Mouse (Mus musculus): Measurements from ENCODE around the gene Oas1a.
A peak's percentile ranks its signal among the peaks of the same experiment; 100 is the strongest.
"Not testable (repeated sequence)": the region's sequence is repeated elsewhere in the genome, so short reads cannot be mapped to it uniquely, and the experiment has no call there.

Oas1a gene

DNA sequence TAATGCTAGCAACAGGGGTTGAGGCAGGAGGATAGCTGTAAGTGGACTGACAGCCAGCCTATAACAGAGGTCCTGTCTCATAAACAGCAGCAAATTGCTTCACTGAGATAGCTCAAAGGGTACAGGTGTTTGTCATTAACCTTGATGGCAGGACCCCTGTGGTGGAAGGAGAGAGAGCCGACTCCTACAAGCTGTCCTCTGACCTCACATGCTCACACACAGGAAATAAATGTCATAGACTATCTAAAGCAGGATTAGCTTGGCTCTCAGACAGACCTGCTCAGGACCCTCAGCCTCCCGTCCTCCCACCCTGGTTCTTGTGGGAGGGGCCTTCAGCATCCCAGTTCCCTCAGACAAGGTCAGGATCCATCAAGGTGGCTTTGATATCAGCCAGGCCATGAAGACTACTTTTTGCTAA is 15.1 kb downstream of the Oas1a start:
- DNase-seq, result no peak

DNA sequence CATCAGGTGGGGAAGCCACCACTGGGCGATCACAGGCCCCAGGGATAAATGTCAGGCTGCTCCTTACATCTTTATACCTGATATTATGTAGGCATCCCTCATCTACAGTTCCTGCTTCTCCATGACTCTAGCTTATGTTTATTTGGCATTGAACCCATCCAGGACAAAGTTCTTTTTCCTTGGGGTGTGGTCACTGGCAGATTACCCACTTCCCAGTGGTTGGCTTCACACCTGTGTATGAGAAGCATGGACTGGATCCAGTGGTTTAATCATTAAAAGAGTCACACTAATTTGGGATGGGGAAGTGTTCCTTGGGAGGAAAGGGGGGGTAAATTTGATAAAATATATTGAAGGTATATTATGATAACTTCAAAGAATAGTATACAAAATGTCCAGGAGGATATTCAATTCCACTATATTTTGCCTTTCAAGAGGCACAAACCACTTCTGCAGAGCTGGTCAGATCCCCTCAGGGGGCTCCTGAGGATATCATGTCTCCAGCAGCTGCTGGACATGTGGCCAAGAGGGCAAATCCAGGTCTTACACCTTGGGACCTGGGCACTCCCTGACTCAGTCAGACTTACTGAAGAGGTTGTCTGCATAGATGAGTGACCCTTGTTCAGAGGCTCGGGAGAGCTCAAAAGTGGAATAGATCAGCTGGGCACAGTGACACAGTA is 15.6 kb downstream of the Oas1a start:
- not testable (repeated sequence) for DNase-seq

DNA sequence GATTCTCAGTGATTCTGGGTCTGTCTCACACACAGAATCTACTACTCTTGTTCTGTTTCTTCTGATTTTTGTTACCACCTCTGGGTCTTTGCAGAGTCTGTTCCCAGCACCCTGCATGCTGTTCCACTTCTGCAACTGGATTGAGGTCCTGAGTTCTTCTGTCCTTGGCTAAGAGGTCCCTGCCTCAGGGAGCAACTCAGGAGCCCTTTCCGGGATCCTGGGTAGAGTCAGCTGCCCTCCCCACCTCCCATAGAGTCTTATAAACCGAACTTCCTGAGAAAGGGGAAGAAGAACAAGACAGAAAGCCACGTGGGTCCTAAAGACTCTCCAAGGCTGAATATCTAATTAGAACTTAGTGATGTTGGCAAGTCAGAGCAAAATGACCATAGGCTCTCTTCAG is 16.3 kb downstream of the Oas1a start:
- DNase-seq, result no peak

DNA sequence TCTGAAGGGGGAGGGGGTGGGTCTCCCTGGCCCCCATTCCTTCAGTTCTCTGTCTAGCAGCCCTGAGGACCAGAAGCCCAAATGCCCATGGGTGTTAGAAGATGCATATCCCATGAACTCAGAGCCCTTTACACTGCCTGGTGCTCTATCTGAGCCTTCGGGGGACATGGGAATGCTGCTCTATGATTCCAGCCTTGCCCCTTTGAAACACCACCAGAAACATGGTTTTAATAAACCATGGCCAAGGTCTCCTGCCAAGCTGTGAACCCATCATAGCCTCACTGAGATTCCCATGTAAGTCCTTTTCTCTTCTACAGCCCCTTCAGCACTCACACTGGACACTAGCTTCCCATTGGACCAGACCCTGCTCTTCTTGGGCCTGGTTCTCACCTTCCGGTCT is 17.3 kb downstream of the Oas1a start:
- DNase-seq, result no peak

DNA sequence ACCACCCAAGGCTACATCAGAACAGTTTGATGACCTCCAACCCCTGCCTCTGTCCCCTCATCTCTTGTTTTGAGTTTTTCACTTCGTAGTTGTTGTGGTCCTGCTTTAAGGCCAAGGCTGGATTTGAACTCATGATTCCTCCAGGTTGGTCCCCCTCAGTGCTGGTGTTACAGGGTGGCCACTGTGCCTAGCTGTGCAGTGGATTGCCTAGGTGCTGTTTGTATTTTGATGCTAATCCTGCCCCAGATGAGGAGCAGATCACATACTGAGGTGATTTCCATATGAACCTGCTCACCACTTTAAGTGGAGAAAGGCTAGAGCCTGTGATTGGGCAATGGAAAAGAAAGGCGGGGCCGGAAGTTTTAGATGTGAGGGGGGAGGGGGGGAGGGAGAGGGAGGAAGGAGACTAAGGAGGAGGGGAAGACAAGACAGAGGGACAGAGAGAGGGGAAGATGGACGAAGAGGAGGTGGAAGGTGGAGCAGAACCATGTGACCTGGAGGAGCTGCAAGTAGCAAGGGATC is 19.0 kb downstream of the Oas1a start:
- not testable (repeated sequence) for DNase-seq

DNA sequence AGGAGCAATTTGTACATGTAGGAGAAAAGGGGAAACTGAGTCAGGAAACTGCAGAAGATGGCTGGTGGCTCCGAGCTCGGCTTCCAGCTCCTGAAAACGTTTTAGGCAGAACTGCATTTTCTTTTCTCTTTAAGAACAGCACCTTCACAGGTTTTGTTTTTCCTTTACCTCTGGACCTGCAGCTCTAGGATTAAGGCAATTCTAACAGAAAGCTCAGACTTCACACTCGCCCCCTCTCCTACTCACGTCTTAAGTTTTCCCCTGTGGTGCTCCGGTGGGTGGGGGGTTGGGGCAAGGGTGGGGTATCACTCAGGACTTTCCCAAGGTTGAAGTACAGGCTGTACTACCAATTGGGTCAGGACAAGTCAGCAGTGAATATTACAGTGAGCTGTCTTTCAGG is 19.5 kb downstream of the Oas1a start:
- no peak for DNase-seq

DNA sequence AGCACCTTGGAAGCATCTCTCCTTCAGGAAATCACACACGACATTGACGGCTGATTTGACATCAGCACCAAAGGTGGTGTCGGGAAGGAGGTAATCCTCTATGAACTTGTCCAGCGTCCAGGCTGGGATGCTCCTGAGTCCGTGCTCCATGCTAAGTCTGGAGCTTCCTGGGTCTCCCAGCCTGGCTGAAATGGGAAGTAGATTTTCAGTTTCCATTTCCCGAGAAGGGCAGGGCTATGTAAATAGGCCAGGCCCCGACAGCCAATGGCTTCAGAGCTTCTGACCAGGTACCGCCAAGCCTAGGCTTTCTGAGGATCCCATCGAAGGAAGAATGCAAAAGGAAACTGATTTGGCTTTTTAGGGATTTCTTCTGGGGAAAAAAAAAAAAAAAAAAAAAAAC is 19.9 kb downstream of the Oas1a start, which contains the start of gene Oas1g:
TSS of gene Oas1g (minus strand) at position 201 of the 400 bp plus-strand sequence.
- not testable (repeated sequence) for DNase-seq

DNA sequence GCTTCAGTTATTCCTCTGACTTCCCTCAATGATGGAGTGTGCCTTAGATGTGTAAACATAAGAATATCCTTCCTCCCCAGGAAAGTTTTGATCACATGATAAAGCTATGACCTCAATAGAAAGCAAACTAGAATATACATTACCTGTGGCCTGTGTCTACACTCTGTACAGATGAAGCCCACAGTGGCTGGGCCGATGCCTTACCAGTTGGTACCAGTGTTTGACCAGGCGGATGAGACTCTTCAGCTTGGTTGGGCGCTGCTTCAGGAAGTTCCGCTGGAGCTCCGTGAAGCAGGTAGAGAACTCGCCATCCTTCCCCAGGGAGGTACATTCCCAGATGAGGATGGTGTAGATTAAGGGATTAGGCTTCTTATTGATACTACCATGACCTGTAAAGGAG is 25.6 kb downstream of the Oas1a start:
- DNase-seq, result not testable (repeated sequence)

DNA sequence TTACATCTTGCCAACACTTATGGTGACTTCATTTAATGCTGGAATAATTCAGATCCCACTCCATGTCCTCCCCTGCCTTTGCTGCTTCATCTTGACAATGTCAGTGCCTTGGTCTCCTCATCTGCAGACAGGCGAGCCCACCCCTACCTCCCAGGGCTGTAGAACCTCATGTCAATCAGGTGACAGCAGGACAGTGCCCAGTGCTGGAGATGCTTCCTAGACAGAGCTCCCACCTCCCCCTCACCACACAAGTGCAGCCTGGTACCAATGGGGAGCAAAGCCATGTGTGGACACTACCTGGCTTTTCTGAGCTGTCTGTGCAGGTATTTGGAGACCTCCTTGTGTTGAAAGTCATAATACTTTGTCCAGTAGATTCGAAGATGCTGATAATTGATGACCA is 28.5 kb downstream of the Oas1a start:
- not testable (repeated sequence) for DNase-seq

DNA sequence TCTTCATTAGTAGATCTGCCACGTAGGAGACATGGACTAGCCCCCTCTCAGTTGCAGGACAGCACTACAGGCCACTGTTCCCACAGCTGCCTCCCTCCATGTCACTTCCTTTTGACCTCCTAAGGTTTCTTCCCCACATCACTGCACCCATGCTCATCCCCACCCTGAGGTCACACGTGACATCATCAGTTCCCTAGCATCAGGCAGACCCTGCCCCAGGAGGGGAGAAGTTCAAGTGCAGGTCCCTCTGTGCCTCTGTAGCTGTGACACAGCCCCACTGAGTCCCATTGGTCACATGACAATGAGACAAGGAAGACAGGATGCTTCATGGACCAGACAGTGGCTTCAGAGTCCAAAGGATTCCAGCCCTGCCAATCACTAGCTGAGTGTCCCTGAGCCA is 29.9 kb downstream of the Oas1a start:
- not testable (repeated sequence) for DNase-seq

DNA sequence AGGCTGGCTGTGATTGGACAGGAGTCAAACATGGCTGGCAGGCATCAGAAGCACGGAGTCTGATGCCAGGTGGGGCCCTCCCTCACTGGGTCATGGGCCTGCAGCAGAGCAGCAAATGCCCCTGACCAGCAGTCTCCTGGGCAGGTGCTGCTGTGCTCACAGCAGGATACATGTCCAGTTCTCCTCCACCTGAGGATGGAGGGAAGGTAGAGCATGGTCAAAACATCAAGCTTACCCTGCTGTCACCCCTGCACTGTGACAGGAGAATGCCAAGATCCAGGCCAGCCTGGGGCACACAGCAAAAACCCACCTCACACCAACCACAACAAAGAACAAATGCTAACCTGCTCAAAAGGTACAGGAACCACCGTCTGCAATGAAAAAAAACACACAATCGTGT is 30.5 kb downstream of the Oas1a start:
- DNase-seq, result not testable (repeated sequence)

DNA sequence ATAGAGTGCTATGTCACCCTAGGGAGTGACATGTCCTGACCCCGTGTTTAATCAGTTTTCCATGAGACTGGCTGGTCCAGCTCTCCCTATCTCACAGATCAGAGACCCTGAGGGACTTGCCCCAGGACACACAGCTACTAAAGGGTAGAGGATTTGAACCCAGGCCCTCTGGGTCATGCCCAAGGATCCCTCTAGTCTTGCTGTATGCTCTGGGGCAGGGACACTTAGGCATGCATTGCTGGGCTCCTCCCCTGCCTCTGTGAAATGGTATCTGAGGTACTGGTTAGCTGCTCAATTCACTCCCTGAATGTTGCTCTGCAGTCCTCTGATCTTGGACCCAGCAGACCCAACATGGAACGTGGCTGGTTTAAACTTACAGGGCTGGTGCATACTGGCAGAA is 35.9 kb downstream of the Oas1a start:
- DNase-seq, result no peak

DNA sequence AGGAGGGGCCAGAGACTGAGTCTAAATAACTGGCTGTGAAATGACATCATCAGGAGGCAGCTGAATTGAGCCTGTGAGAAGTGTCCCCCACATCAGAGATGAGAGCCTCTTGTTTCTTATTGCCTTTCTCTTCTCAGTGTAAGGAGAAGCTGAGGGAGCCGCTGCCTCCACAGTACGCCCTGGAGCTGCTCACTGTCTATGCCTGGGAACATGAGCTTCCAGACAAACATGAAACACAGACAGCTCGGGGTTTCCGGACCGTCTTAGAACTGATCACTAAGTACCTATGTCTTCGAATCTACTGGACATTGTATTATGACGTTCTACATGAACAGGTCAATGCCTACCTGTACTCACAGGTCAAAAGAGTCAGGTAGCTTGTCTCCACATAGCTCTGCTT is 36.5 kb downstream of the Oas1a start:
- no peak for DNase-seq

DNA sequence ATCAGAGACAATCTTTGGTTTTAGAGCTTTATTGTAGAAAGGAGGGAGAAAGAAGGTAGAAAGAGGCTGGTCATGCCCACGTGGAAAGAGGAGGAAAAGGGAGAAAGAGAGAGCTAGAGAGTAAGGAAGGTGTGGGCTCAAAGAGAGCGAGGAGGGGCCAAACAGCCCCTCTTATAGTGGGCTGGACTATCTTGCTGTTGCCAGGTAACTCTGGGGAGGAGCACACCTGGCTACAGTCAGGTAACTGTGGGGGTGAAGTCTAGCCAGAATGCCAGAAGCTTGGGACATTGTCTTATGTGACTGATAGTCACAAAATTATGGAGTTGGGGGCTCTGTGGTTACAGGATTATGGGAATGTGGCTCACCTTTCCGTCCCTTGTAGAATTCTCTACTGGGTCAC is 37.2 kb downstream of the Oas1a start:
- DNase-seq, result no peak

DNA sequence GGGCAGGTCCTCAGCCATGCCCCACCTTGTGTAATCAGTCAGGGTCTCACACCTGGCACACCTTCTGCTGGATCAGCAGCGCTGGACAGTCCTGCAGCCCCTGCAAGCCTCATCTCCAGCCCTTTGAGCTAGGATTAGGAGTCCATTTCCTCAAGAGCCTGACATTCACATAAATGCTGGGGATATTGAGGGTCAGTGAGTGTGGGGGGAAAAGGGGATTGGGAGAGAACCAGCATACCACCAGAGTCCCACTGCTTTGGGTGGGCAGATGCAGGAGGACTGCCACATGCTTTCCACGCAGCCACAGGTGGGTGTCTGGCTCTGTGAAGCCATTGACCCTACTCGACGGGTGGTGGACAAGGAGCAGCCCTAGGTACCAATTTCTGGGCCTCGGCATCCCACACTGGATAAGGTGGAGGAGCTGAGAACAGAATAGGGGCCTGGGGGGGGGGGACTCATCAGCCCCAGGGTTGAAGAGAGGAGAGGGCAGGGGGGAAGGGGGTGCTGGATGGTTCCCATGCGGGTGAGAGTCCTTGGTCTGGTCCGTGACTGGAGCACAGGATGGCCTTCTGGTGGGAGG is 37.8 kb downstream of the Oas1a start:
- no peak for DNase-seq

DNA sequence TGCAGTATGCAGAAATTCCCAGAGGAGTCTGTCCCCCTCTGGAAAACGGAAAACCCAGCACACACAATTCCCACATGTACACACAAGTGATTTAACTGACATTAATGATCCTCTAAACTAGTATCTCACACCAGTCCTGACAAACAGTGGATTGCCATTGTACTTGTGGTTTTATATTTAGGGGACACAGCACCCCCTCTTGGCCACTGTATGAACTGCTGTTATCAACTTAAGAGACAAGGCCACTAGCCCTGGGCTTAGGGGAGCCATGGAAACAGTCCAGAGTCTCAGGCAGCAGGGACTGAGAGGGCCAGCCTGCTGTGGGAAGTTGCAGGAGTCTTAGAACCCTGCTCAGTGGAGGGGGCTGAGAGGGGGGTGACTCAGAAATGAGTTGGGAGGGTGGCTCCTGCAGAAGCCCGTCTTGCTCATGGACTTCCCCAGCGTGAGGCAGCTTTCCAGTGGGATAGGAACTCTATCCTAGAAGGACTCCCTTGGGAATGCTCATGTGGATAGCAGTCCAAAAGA is 41.9 kb downstream of the Oas1a start:
- DNase-seq, result no peak

DNA sequence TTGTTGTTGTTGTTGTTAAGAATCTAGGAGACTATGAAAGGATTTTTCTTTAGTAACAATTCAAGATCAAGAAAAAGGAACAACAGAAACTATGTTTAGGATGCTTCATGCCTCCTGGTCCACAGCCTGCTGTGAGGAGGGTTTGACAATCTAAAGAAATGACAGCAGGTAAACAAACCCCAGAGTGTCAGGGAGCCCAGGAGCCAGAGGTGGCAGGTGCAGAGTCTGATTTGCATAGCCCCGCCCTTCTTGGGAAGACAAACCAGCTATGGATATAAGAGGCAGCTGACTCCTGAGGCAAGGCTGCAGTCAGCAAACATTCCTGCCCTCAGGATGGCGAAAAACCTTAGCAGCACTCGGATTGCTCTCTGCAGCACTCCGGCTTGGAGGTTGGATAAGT is 46.2 kb downstream of the Oas1a start, which contains the start of gene Oas1h:
TSS of gene Oas1h (plus strand) at position 301 of the 400 bp plus-strand sequence.
- DNase-seq, result no peak

DNA sequence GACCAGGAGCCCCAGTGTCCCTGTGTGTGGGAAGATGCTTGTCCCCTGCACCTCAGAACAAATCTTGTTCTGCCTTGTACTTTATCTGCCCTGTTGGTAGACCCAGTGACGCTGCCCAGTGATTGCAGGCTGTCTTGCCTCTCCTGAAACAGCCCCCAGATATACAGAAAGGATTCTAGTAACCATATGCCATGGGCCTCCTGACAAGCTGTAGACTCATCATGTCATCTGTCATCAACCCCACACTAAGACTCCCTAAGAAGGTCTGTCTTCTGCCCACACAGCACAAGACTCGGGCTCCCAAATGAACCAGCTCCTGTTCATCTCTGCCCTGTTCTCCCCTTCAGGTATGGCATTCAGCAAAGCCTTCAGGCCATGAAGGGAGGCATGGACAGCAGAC is 48.1 kb downstream of the Oas1a start:
- DNase-seq, result no peak

DNA sequence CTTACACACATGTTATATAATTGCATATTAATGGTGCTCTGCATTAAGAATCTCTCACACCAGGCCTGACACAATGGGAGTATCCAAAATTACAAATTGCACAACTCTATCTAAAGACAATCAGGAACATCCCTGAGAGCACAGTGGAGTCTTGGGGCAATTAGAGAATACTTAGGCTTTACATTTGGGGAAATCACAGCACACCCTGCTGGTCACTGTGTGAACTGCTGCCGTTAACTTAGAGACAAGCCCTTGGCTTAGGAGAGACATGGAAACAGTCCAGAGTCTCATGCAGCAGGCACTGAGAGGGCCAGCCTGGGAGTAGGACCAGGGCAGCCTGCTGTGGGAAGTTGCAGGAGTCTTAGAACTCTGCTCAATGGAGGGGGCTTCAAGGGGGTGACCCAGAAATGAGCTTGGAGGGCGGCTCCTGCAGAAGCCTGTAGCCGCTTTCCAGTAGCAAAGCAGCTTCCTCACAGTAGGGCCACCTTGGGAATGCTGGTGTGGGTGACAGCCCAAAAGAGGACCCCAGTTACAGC is 57.7 kb downstream of the Oas1a start:
- peak; percentile 21 for DNase-seq

DNA sequence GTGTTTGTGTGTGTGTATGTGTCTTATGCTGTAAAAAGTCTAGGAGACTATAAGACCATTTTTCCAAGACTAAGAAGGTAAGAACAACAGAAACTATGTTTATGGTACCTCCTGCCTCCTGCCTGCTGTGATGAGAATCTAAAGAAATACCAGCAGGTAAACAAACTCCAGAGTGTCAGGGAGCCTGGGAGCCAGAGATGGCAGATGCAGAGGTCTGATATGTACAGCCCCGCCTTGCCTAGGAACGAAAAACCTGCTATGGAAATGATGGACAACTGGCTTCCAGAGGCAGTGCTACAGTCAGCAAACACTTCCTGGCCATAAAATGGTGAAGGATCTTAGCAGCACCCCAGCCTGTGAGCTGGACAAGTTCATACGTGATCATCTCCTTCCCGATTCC is 60.3 kb downstream of the Oas1a start, which contains the start of gene Oas1f:
TSS of gene Oas1f (plus strand) at position 301 of the 400 bp plus-strand sequence.
- DNase-seq, result no peak

All from right cerebral cortex, postnatal 4 days (tissue).